Mouse (Mus musculus) MEL (cell line): ENCODE measurements around the gene Vmn1r76.

Experiments
- CTCF ChIP-seq, 3 experiments: IDR thresholded peaks in 2 of 3; conservative IDR thresholded peaks in 1 of 3; 2 replicates each; pipeline ENCODE4 v1.5.1; 2011 to 2012; ENCODE audit warnings: low read length in 3 of 3, low read depth in 2 of 3, mild to moderate bottlenecking in 2 of 3, improper control_type of control experiment in 1 of 3, inconsistent platforms in 1 of 3, mixed read lengths in 1 of 3, moderate library complexity in 1 of 3; ENCODE audit not compliant: control insufficient read depth in 1 of 3, insufficient read depth in 1 of 3, poor library complexity in 1 of 3, severe bottlenecking in 1 of 3
- E2F4 ChIP-seq: IDR thresholded peaks from 2 replicates; pipeline ENCODE4 v1.6.1; 2011; ENCODE audit warnings: low read depth, low read length, improper control_type of control experiment, borderline replicate concordance
- MAX ChIP-seq: IDR thresholded peaks from 2 replicates; pipeline ENCODE4 v1.6.1; 2011; ENCODE audit warnings: low read length, improper control_type of control experiment
- MYC ChIP-seq: IDR thresholded peaks from 2 replicates; pipeline ENCODE4 v1.6.1; 2011; ENCODE audit warnings: low read depth, mild to moderate bottlenecking, low read length, improper control_type of control experiment, moderate library complexity
- POLR2A ChIP-seq, 2 experiments: IDR thresholded peaks; 2 replicates each; pipeline ENCODE4 v1.6.1; 2011 to 2012; ENCODE audit warnings: low read length in 2 of 2, mild to moderate bottlenecking in 2 of 2, control low read depth in 1 of 2, improper control_type of control experiment in 1 of 2, low read depth in 1 of 2, moderate library complexity in 1 of 2; ENCODE audit not compliant: control insufficient read depth in 1 of 2, insufficient read depth in 1 of 2, poor library complexity in 1 of 2
- POLR2AphosphoS2 ChIP-seq: IDR thresholded peaks from 2 replicates; pipeline ENCODE4 v1.6.1; 2011; ENCODE audit warnings: low read length, improper control_type of control experiment
- RAD21 ChIP-seq: IDR thresholded peaks from 2 replicates; pipeline ENCODE4 v1.6.1; 2011; ENCODE audit warnings: mild to moderate bottlenecking, low read depth, low read length, improper control_type of control experiment
- TAL1 ChIP-seq: IDR thresholded peaks from 2 replicates; pipeline ENCODE4 v1.6.1; 2012; ENCODE audit warnings: mild to moderate bottlenecking, inconsistent platforms, low read length, moderate library complexity, mixed read lengths

DNA sequence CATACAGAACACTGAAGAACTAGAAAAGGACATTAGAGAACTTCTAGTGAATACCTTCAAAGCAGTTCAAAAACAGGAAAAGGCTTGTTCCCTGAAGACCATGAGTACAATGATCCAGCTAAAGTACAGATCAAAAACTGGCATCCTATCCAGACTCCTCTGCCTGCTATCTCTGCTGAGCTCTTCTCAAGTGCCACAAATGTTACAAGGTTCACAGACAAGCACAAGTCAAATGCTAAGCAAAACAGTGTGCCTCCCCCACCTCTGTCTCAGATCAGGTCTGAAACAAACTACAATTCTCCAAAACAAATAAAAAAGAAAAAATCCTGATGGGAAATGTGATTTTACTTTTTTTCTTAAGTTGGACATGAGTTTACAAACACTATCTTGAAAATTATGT, 34.6 kb upstream of the Vmn1r76 start:
- TF ChIP-seq CTCF (IDR thresholded peaks at IDR 0.05 in 2 of 3, conservative IDR thresholded peaks at IDR 0.05 in 1 of 3; ENCODE audit: control insufficient read depth in 1 of 3, insufficient read depth in 1 of 3, low read depth in 2 of 3, low read length in 3 of 3, poor library complexity in 1 of 3, severe bottlenecking in 1 of 3) = no peak
- TF ChIP-seq E2F4 = no peak
- TF ChIP-seq MAX = no peak
- TF ChIP-seq POLR2AphosphoS2 = no peak
- TF ChIP-seq POLR2A (IDR thresholded peaks at IDR 0.05; ENCODE audit: control insufficient read depth in 1 of 2, insufficient read depth in 1 of 2, low read depth in 1 of 2, low read length in 2 of 2, poor library complexity in 1 of 2) = no peak
- TF ChIP-seq TAL1 = no peak
- no peak for TF ChIP-seq MYC
- no peak for TF ChIP-seq RAD21
